Comparison of ENCODE assay signal across 16 mouse cellular contexts in genomic region chr11:102083193-102083592, GRCm38 (mm10). TPM values are rescaled to one million over a fixed set of nuclear protein-coding genes. Genes with fewer than 3 reads are reported as not detected.
A peak's percentile ranks its signal among the peaks of the same experiment; 100 is the strongest.
DNase-seq lines count a peak whose midpoint lies in the region; ATAC-seq lines count a peak whose summit lies in the region.
"Had no signal": no experiment of that assay in that cellular context is flagged by ENCODE, and none has a peak within 500 bp of the region (broad histone marks: within the 10 kb centered on the region; RNA-seq: fewer than 3 reads in every experiment).

No protein-coding gene starts in this region.

- no peak overlapping the region for H3K27ac ChIP-seq in heart, embryonic 12.5 days (ENCODE audit: poor library complexity, severe bottlenecking)
- H3K27ac ChIP-seq in neural tube, embryonic 11.5 days (ENCODE audit: low read depth, low read length), result no peak overlapping the region
- H3K27ac ChIP-seq in hindbrain, embryonic 16.5 days (ENCODE audit: low read depth, low read length), result no peak overlapping the region
- 0 out of 2 replicates have a peak overlapping the region, but pooled peaks have one; percentile 52 for H3K27ac ChIP-seq in neural tube, embryonic 15.5 days (replicated peaks)

- DNase-seq in heart, adult 9 months (ENCODE audit: low spot score in 2 of 2), result no peak
- DNase-seq in neural tube, embryonic 11.5 days (ENCODE audit: low spot score), result no peak
- no peak for DNase-seq in neural tube, embryonic 10.5 days (ENCODE audit: extremely low spot score, low spot score)
- no peak for DNase-seq in adipocyte (ENCODE audit: low spot score)
- DNase-seq in thymus, postnatal 36 days, result no peak
- DNase-seq: B cell, adult 2 months; cerebellum, adult 2 months; gastrocnemius, postnatal 36 days; kidney, postnatal 14 days; layer of hippocampus, postnatal 36 days; lung, postnatal 10 days had no signal

- peaks cover 27% of the 10 kb centered on the region for H3K4me1 ChIP-seq in heart, embryonic 12.5 days (replicated peaks)
- H3K4me1 ChIP-seq in neural tube, embryonic 11.5 days (ENCODE audit: control insufficient read depth, insufficient read depth, low read length), result peaks cover 15% of the 10 kb centered on the region
- peaks cover 29% of the 10 kb centered on the region for H3K4me1 ChIP-seq in hindbrain, embryonic 16.5 days (ENCODE audit: control insufficient read depth, insufficient read depth, low read depth, low read length)
- peaks cover 42% of the 10 kb centered on the region for H3K4me1 ChIP-seq in neural tube, embryonic 15.5 days

- 53% methylated on average over 4 of the region's 4 CpGs for WGBS in heart, embryonic 12.5 days
- 53% methylated on average over 4 of the region's 4 CpGs for WGBS in neural tube, embryonic 11.5 days
- WGBS in hindbrain, embryonic 16.5 days, result 42% methylated on average over 4 of the region's 4 CpGs
- 35% methylated on average over 4 of the region's 4 CpGs for WGBS in neural tube, embryonic 15.5 days

- H3K4me2 ChIP-seq in heart, embryonic 12.5 days, result peak overlapping the region; percentile 73; the same call in 1 of the 2 replicates
- 0 out of 2 replicates have a peak overlapping the region, but pooled peaks have one; percentile 2 for H3K4me2 ChIP-seq in neural tube, embryonic 11.5 days (ENCODE audit: low read depth)
- H3K4me2 ChIP-seq in hindbrain, embryonic 16.5 days (ENCODE audit: low read length), result peak overlapping the region; percentile 93
- H3K4me2 ChIP-seq in neural tube, embryonic 15.5 days, result peak overlapping the region; percentile 91; the same call in 1 of the 2 replicates

- no peaks in the 10 kb centered on the region for H3K9me3 ChIP-seq in heart, embryonic 12.5 days (replicated peaks)
- no peaks in the 10 kb centered on the region for H3K9me3 ChIP-seq in neural tube, embryonic 11.5 days (ENCODE audit: control insufficient read depth, low read length)
- H3K9me3 ChIP-seq in hindbrain, embryonic 16.5 days (ENCODE audit: control insufficient read depth, low read length), result no peaks in the 10 kb centered on the region
- H3K9me3 ChIP-seq in neural tube, embryonic 15.5 days (replicated peaks), result no peaks in the 10 kb centered on the region

- peaks cover 10% of the 10 kb centered on the region for H3K27me3 ChIP-seq in heart, embryonic 12.5 days (replicated peaks)
- no peaks in the 10 kb centered on the region for H3K27me3 ChIP-seq in neural tube, embryonic 11.5 days (ENCODE audit: control insufficient read depth, insufficient read depth, low read length)
- H3K27me3 ChIP-seq in hindbrain, embryonic 16.5 days (replicated peaks; ENCODE audit: control insufficient read depth, insufficient read depth, low read length), result no peaks in the 10 kb centered on the region
- H3K27me3 ChIP-seq in neural tube, embryonic 15.5 days (replicated peaks), result no peaks in the 10 kb centered on the region

- no peak for ATAC-seq in heart, embryonic 12.5 days (ENCODE audit: insufficient number of reproducible peaks, low FRiP score)
- ATAC-seq in neural tube, embryonic 11.5 days (ENCODE audit: insufficient read depth, low FRiP score, low TSS enrichment), result no peak
- no peak for ATAC-seq in hindbrain, embryonic 16.5 days
- no peak for ATAC-seq in neural tube, embryonic 15.5 days (ENCODE audit: low FRiP score)

- H3K4me3 ChIP-seq in heart, embryonic 12.5 days, result no peak overlapping the region
- H3K4me3 ChIP-seq in neural tube, embryonic 11.5 days (ENCODE audit: low read depth, low read length), result no peak overlapping the region
- no peak overlapping the region for H3K4me3 ChIP-seq in hindbrain, embryonic 16.5 days (ENCODE audit: low read length)
- no peak overlapping the region for H3K4me3 ChIP-seq in neural tube, embryonic 15.5 days (replicated peaks)

- no peak overlapping the region for H3K9ac ChIP-seq in heart, embryonic 12.5 days
- H3K9ac ChIP-seq in neural tube, embryonic 11.5 days (ENCODE audit: low read length), result no peak overlapping the region
- no peak overlapping the region for H3K9ac ChIP-seq in hindbrain, embryonic 16.5 days (ENCODE audit: low read depth, low read length)
- no peak overlapping the region for H3K9ac ChIP-seq in neural tube, embryonic 15.5 days (replicated peaks)

- peaks cover 29% of the 10 kb centered on the region for H3K36me3 ChIP-seq in heart, embryonic 12.5 days
- H3K36me3 ChIP-seq in neural tube, embryonic 11.5 days (ENCODE audit: control insufficient read depth, insufficient read depth, low read length), result no peaks in the 10 kb centered on the region
- H3K36me3 ChIP-seq in hindbrain, embryonic 16.5 days (ENCODE audit: control insufficient read depth, insufficient read depth, low read length), result peaks cover 9% of the 10 kb centered on the region
- H3K36me3 ChIP-seq in neural tube, embryonic 15.5 days, result peaks cover 25% of the 10 kb centered on the region

RNA-seq across cellular contexts. Expression of gene Mpp2, which starts 5.1 kb away (rescaled TPM):
- 15.4 and 17.8 TPM in 2 replicates for polyA plus RNA-seq in heart, embryonic 12.5 days (2016; fragmentation: Nextera tagmentation; extraction: Ambion mirVana)
- 15.8 and 16.2 TPM in 2 replicates for polyA plus RNA-seq in neural tube, embryonic 11.5 days (2014; fragmentation: Nextera tagmentation; extraction: Ambion mirVana)
- polyA plus RNA-seq in hindbrain, embryonic 16.5 days (2015; fragmentation: Nextera tagmentation; extraction: Ambion mirVana), result 37.6 and 41.1 TPM in 2 replicates
- 30.4 and 31.8 TPM in 2 replicates for polyA plus RNA-seq in neural tube, embryonic 15.5 days (2015; fragmentation: Nextera tagmentation; extraction: Ambion mirVana)

RNA-seq across cellular contexts. Expression of gene Ppy, which starts 17.9 kb away (rescaled TPM):
- not detected in 2 replicates for polyA plus RNA-seq in heart, embryonic 12.5 days (2016; fragmentation: Nextera tagmentation; extraction: Ambion mirVana)
- not detected in 2 replicates for polyA plus RNA-seq in neural tube, embryonic 11.5 days (2014; fragmentation: Nextera tagmentation; extraction: Ambion mirVana)
- polyA plus RNA-seq in hindbrain, embryonic 16.5 days (2015; fragmentation: Nextera tagmentation; extraction: Ambion mirVana), result not detected in 2 replicates
- polyA plus RNA-seq in neural tube, embryonic 15.5 days (2015; fragmentation: Nextera tagmentation; extraction: Ambion mirVana), result 0.36 TPM in 1 of 2 replicates, not detected in the other
- polyA plus RNA-seq: cerebellum, adult 2 months; heart, postnatal 0 days; limb, embryonic 14.5 days had no signal

RNA-seq across cellular contexts. Expression of gene Pyy, which starts 24.4 kb away (rescaled TPM):
- polyA plus RNA-seq in heart, embryonic 12.5 days (2016; fragmentation: Nextera tagmentation; extraction: Ambion mirVana), result not detected in 2 replicates
- polyA plus RNA-seq in neural tube, embryonic 11.5 days (2014; fragmentation: Nextera tagmentation; extraction: Ambion mirVana), result 1.0 TPM in 1 of 2 replicates, not detected in the other
- polyA plus RNA-seq in hindbrain, embryonic 16.5 days (2015; fragmentation: Nextera tagmentation; extraction: Ambion mirVana), result 3.4 and 3.7 TPM in 2 replicates
- polyA plus RNA-seq in neural tube, embryonic 15.5 days (2015; fragmentation: Nextera tagmentation; extraction: Ambion mirVana), result 1.0 and 7.8 TPM in 2 replicates
- polyA plus RNA-seq: heart, postnatal 0 days; limb, embryonic 14.5 days had no signal

RNA-seq across cellular contexts. Expression of gene Cd300lg, which starts 41.9 kb away (rescaled TPM):
- 1.6 and 1.9 TPM in 2 replicates for polyA plus RNA-seq in heart, embryonic 12.5 days (2016; fragmentation: Nextera tagmentation; extraction: Ambion mirVana)
- polyA plus RNA-seq in neural tube, embryonic 11.5 days (2014; fragmentation: Nextera tagmentation; extraction: Ambion mirVana), result 0.12 and 0.26 TPM in 2 replicates
- 0.40 and 0.54 TPM in 2 replicates for polyA plus RNA-seq in hindbrain, embryonic 16.5 days (2015; fragmentation: Nextera tagmentation; extraction: Ambion mirVana)
- 0.64 and 0.88 TPM in 2 replicates for polyA plus RNA-seq in neural tube, embryonic 15.5 days (2015; fragmentation: Nextera tagmentation; extraction: Ambion mirVana)

RNA-seq across cellular contexts. Expression of gene Mpp3, which starts 54.9 kb away (rescaled TPM):
- 4.1 and 4.5 TPM in 2 replicates for polyA plus RNA-seq in heart, embryonic 12.5 days (2016; fragmentation: Nextera tagmentation; extraction: Ambion mirVana)
- polyA plus RNA-seq in neural tube, embryonic 11.5 days (2014; fragmentation: Nextera tagmentation; extraction: Ambion mirVana), result 28.1 and 35.1 TPM in 2 replicates
- polyA plus RNA-seq in hindbrain, embryonic 16.5 days (2015; fragmentation: Nextera tagmentation; extraction: Ambion mirVana), result 59.3 and 62.7 TPM in 2 replicates
- polyA plus RNA-seq in neural tube, embryonic 15.5 days (2015; fragmentation: Nextera tagmentation; extraction: Ambion mirVana), result 49.6 and 56.6 TPM in 2 replicates

Comparison
In these comparisons a context has a peak if more than half of its experiments do, and no peak if none do; other contexts are left out.
1. H3K4me2 ChIP-seq: peak in every context shown above with its lines; median percentile 93 in hindbrain, embryonic 16.5 days; 91 in neural tube, embryonic 15.5 days; 73 in heart, embryonic 12.5 days; 2 in neural tube, embryonic 11.5 days.